In genomic region chr8:109359396-109360051, GRCm38 (mm10) we compare ENCODE assay signal across 9 mouse cellular contexts.
DNase-seq lines count a peak whose midpoint lies in the region; ATAC-seq and TF ChIP-seq lines count a peak whose summit lies in the region.
"Had no signal": no experiment of that assay in that cellular context is flagged by ENCODE, and none has a peak within 500 bp of the region (broad histone marks: within the 10 kb centered on the region; RNA-seq: fewer than 3 reads in every experiment).

No protein-coding gene starts in this region.

- no peak overlapping the region for H3K27ac ChIP-seq in kidney, embryonic 16.5 days (ENCODE audit: low read length)
- H3K27ac ChIP-seq in kidney, adult 2 months (ENCODE audit: insufficient read depth, low read depth, low read length) = no peak overlapping the region
- peak overlapping the region; percentile 93 for H3K27ac ChIP-seq in hindbrain, embryonic 11.5 days (ENCODE audit: low read depth, low read length)
- no peak overlapping the region for H3K27ac ChIP-seq in thymus, adult 2 months (ENCODE audit: control insufficient read depth, insufficient read depth, low read length)

- intact Hi-C loops in gastrocnemius, postnatal 36 days (cut with DNase I) = no loop called here

- H3K9me3 ChIP-seq in kidney, embryonic 16.5 days (ENCODE audit: low read length) = no peaks in the 10 kb centered on the region
- H3K9me3 ChIP-seq in hindbrain, embryonic 11.5 days (ENCODE audit: control insufficient read depth, low read length) = no peaks in the 10 kb centered on the region

- peak overlapping the region; percentile 30 for H3K4me3 ChIP-seq in kidney, embryonic 16.5 days (ENCODE audit: low read length)
- H3K4me3 ChIP-seq in kidney, adult 2 months (ENCODE audit: insufficient read depth, low read depth, low read length) = no peak overlapping the region
- peak overlapping the region; percentile 12; the same call in 1 of the 2 replicates for H3K4me3 ChIP-seq in hindbrain, embryonic 11.5 days (ENCODE audit: low read depth, low read length)
- no peak overlapping the region for H3K4me3 ChIP-seq in thymus, adult 2 months (ENCODE audit: control insufficient read depth, insufficient read depth, low read length)

- peak overlapping the region; percentile 49 for H3K4me2 ChIP-seq in kidney, embryonic 16.5 days (replicated peaks; ENCODE audit: low read depth, low read length)
- H3K4me2 ChIP-seq in hindbrain, embryonic 11.5 days (replicated peaks; ENCODE audit: low read depth, low read length) = peak overlapping the region; percentile 35

- H3K27me3 ChIP-seq in kidney, embryonic 16.5 days (ENCODE audit: insufficient read depth, low read length) = no peaks in the 10 kb centered on the region
- peaks cover 3% of the 10 kb centered on the region; the same call in 1 of the 2 replicates for H3K27me3 ChIP-seq in kidney, adult 2 months (replicated peaks; ENCODE audit: control insufficient read depth, insufficient read depth, low read length)
- no peaks in the 10 kb centered on the region for H3K27me3 ChIP-seq in hindbrain, embryonic 11.5 days (ENCODE audit: control insufficient read depth, insufficient read depth, low read length)
- H3K27me3 ChIP-seq in thymus, adult 2 months (ENCODE audit: control insufficient read depth, insufficient read depth, low read length) = no peaks in the 10 kb centered on the region

- no peak for TF ChIP-seq POLR2A in kidney, adult 2 months (IDR thresholded peaks at IDR 0.05; ENCODE audit: low read depth, low read length)
- TF ChIP-seq POLR2A in thymus, adult 2 months (IDR thresholded peaks at IDR 0.05; ENCODE audit: control insufficient read depth, extremely low read depth, insufficient read depth, low read length, poor library complexity) = no peak

- H3K9ac ChIP-seq in kidney, embryonic 16.5 days (replicated peaks; ENCODE audit: low read length) = peak overlapping the region; percentile 41; the same call in 1 of the 2 replicates
- peak overlapping the region; percentile 57; the same call in 1 of the 2 replicates for H3K9ac ChIP-seq in hindbrain, embryonic 11.5 days (ENCODE audit: low read depth, low read length)

- TF ChIP-seq CTCF in kidney, adult 2 months (conservative IDR thresholded peaks at IDR 0.05; ENCODE audit: insufficient read depth, insufficient read length, low read depth, low read length) = no peak
- no peak for TF ChIP-seq CTCF in thymus, adult 2 months (IDR thresholded peaks at IDR 0.05; ENCODE audit: borderline replicate concordance, control insufficient read depth, extremely low read depth, insufficient read depth, low read length, poor library complexity)

- no peak for DNase-seq in kidney, adult 2 months
- DNase-seq in embryo, embryonic 9.5 days (ENCODE audit: extremely low spot score) = peak; percentile 34
- peak; percentile 58 for DNase-seq in hindbrain, embryonic 11.5 days (ENCODE audit: low spot score)
- peak; percentile 46 for DNase-seq in neural tube, embryonic 10.5 days (ENCODE audit: extremely low spot score, low spot score)
- DNase-seq in gastrocnemius, postnatal 36 days = no peak
- no peak for DNase-seq in spleen, postnatal 10 days (ENCODE audit: low spot score in 2 of 2)
- DNase-seq in thymus, adult 2 months = no peak
- DNase-seq: thymus, postnatal 36 days had no signal

- 35% methylated on average over 16 of the region's 16 CpGs for WGBS in kidney, embryonic 16.5 days
- WGBS in kidney, adult 2 months = 33% methylated on average over 16 of the region's 16 CpGs
- 19% methylated on average over 16 of the region's 16 CpGs for WGBS in hindbrain, embryonic 11.5 days
- 72% methylated on average over 16 of the region's 16 CpGs for WGBS in thymus, adult 2 months

- ATAC-seq in kidney, embryonic 16.5 days (ENCODE audit: low FRiP score, low TSS enrichment) = peak; percentile 42; the same call in 1 of the 2 replicates
- peak; percentile 55; the same call in 1 of the 2 replicates for ATAC-seq in hindbrain, embryonic 11.5 days (ENCODE audit: low FRiP score)

- H3K4me1 ChIP-seq in kidney, embryonic 16.5 days (ENCODE audit: insufficient read depth, low read length) = peaks cover 12% of the 10 kb centered on the region; the same call in 1 of the 2 replicates
- no peaks in the 10 kb centered on the region for H3K4me1 ChIP-seq in kidney, adult 2 months (ENCODE audit: control insufficient read depth, insufficient read depth, low read length)
- H3K4me1 ChIP-seq in hindbrain, embryonic 11.5 days (replicated peaks; ENCODE audit: control insufficient read depth, insufficient read depth, low read length) = no peaks in the 10 kb centered on the region
- H3K4me1 ChIP-seq in thymus, adult 2 months (replicated peaks; ENCODE audit: control insufficient read depth, insufficient read depth, low read length) = no peaks in the 10 kb centered on the region

- H3K36me3 ChIP-seq in kidney, embryonic 16.5 days (ENCODE audit: insufficient read depth, low read length) = no peaks in the 10 kb centered on the region
- no peaks in the 10 kb centered on the region for H3K36me3 ChIP-seq in kidney, adult 2 months (ENCODE audit: control insufficient read depth, insufficient read depth, low read length)
- H3K36me3 ChIP-seq in hindbrain, embryonic 11.5 days (ENCODE audit: control insufficient read depth, insufficient read depth, low read length) = no peaks in the 10 kb centered on the region
- H3K36me3 ChIP-seq in thymus, adult 2 months (ENCODE audit: control insufficient read depth, insufficient read depth, low read length) = no peaks in the 10 kb centered on the region

Comparison
In these comparisons a context has a peak if more than half of its experiments do, and no peak if none do; other contexts are left out.
1. H3K4me3 ChIP-seq: peak in kidney, embryonic 16.5 days (single experiment) and hindbrain, embryonic 11.5 days (single experiment); none in kidney, adult 2 months (single experiment) and thymus, adult 2 months (single experiment).
2. DNase-seq: peak in embryo, embryonic 9.5 days (single experiment), hindbrain, embryonic 11.5 days (single experiment) and neural tube, embryonic 10.5 days (single experiment); none in kidney, adult 2 months (single experiment), gastrocnemius, postnatal 36 days (0 of 2), spleen, postnatal 10 days (0 of 2) and thymus, adult 2 months (single experiment).